Mouse (Mus musculus) neural tube, embryonic 14.5 days (tissue): ENCODE measurements around the gene Scfd2. TPM values are rescaled to one million over a fixed set of nuclear protein-coding genes. Genes with fewer than 3 reads are reported as not detected.

Experiments
- ATAC-seq: fragments of 200-750 bp; cut with Nextera tagmentation; 2 replicates; pipeline ENCODE4 v1.8.0; 2017; ENCODE audit warnings: low read depth, mild to moderate bottlenecking, moderate TSS enrichment, moderate library complexity
- H3K27ac ChIP-seq: fragments of 300-500 bp; sonication (generic); 2 replicates; pipeline ENCODE4 v1.5.1; 2014; ENCODE audit warnings: low read depth, mild to moderate bottlenecking, control low read depth, low read length, moderate library complexity, mixed read lengths
- H3K27me3 ChIP-seq: fragments of 300-500 bp; sonication (generic); 2 replicates; pipeline ENCODE4 v1.6.1; 2014; ENCODE audit warnings: low read length; ENCODE audit not compliant: control insufficient read depth, insufficient read depth
- H3K36me3 ChIP-seq: fragments of 300-500 bp; sonication (generic); 2 replicates; pipeline ENCODE4 v1.6.1; 2014; ENCODE audit warnings: low read length, mixed read lengths; ENCODE audit not compliant: control insufficient read depth, insufficient read depth
- H3K4me1 ChIP-seq: fragments of 300-500 bp; sonication (generic); 2 replicates; pipeline ENCODE4 v1.6.1; 2014; ENCODE audit warnings: low read length; ENCODE audit not compliant: control insufficient read depth, insufficient read depth
- H3K4me2 ChIP-seq: fragments of 300-500 bp; sonication (generic); 2 replicates; pipeline ENCODE4 v1.6.1; 2014; ENCODE audit warnings: mild to moderate bottlenecking, low read depth, low read length, control low read depth
- H3K4me3 ChIP-seq: fragments of 300-500 bp; sonication (generic); 2 replicates; pipeline ENCODE4 v1.5.1; 2014; ENCODE audit warnings: low read depth, low read length, control low read depth, mixed read lengths
- H3K9ac ChIP-seq: fragments of 300-500 bp; sonication (generic); replicated peaks from 2 replicates; pipeline ENCODE4 v1.6.1; 2014; ENCODE audit warnings: low read depth, mild to moderate bottlenecking, control low read depth, low read length, mixed read lengths
- H3K9me3 ChIP-seq: fragments of 300-500 bp; sonication (generic); 2 replicates; pipeline ENCODE4 v1.6.1; 2016; ENCODE audit warnings: low read length; ENCODE audit not compliant: control insufficient read depth
- WGBS: fragments of 180-500 bp; shearing (Covaris S2); extraction: QIAGEN DNeasy Blood & Tissue Kit; methylation state at CpG from one replicate; pipeline ENCODE4 v1.1.7; 2014; 5-methylcytosine and 5-hydroxymethylcytosine counted together
- polyA plus RNA-seq: library from polyadenylated mRNA; unstranded; fragments of >200 nt; fragmentation: Nextera tagmentation; extraction: Ambion mirVana; gene quantifications from 2 replicates; pipeline ENCODE4 v1.2.1, GENCODE M21; 2014

Gene Scfd2
- polyA plus RNA-seq, 1 experiment from 2014 or later, result 18.3 TPM

GRCm38 (mm10) chr5:74209640-74210039, 321.9 kb downstream of the Scfd2 start:
- Histone ChIP-seq H3K27me3 (no peaks in the 10 kb centered on the region), H3K9ac (no peak overlapping the region), H3K4me3 (no peak overlapping the region), H3K9me3 (no peaks in the 10 kb centered on the region), H3K4me1 (no peaks in the 10 kb centered on the region), H3K27ac (no peak overlapping the region), H3K4me2 (no peak overlapping the region), H3K36me3 (no peaks in the 10 kb centered on the region)
- 83% methylated on average over 4 of the region's 4 CpGs for WGBS
- no peak for ATAC-seq

GRCm38 (mm10) chr5:74208438-74208837, 323.1 kb downstream of the Scfd2 start:
- H3K4me2 ChIP-seq, result no peak overlapping the region
- no peaks in the 10 kb centered on the region for H3K36me3 ChIP-seq
- ATAC-seq, result no peak
- no peak overlapping the region for H3K27ac ChIP-seq
- no peaks in the 10 kb centered on the region for H3K9me3 ChIP-seq
- no peaks in the 10 kb centered on the region for H3K4me1 ChIP-seq
- H3K27me3 ChIP-seq, result no peaks in the 10 kb centered on the region
- no peak overlapping the region for H3K9ac ChIP-seq
- WGBS, result 71% methylated on average over 7 of the region's 7 CpGs
- no peak overlapping the region for H3K4me3 ChIP-seq

- Histone ChIP-seq H3K4me3 (no peak overlapping the region), H3K36me3 (no peaks in the 10 kb centered on the region), H3K9ac (no peak overlapping the region), H3K4me2 (no peak overlapping the region), H3K27me3 (no peaks in the 10 kb centered on the region), H3K9me3 (no peaks in the 10 kb centered on the region), H3K4me1 (no peaks in the 10 kb centered on the region), H3K27ac (no peak overlapping the region)
- WGBS, result 87% methylated on average over 3 of the region's 3 CpGs
- no peak for ATAC-seq
Observed at GRCm38 (mm10) chr5:74207209-74207608, 324.4 kb downstream of the Scfd2 start.

- ATAC-seq, result no peak
- 94% methylated on average over 7 of the region's 7 CpGs for WGBS
- H3K4me2 ChIP-seq, result no peak overlapping the region
- no peaks in the 10 kb centered on the region for H3K36me3 ChIP-seq
- H3K27ac ChIP-seq, result no peak overlapping the region
- no peaks in the 10 kb centered on the region for H3K9me3 ChIP-seq
- H3K4me3 ChIP-seq, result no peak overlapping the region
- H3K9ac ChIP-seq, result no peak overlapping the region
- H3K27me3 ChIP-seq, result no peaks in the 10 kb centered on the region
- no peaks in the 10 kb centered on the region for H3K4me1 ChIP-seq
Observed at GRCm38 (mm10) chr5:74206649-74207048, 324.9 kb downstream of the Scfd2 start.

- Histone ChIP-seq H3K4me3 (no peak overlapping the region), H3K4me2 (no peak overlapping the region), H3K27me3 (no peaks in the 10 kb centered on the region), H3K36me3 (no peaks in the 10 kb centered on the region), H3K27ac (no peak overlapping the region), H3K4me1 (no peaks in the 10 kb centered on the region), H3K9me3 (no peaks in the 10 kb centered on the region), H3K9ac (no peak overlapping the region)
- ATAC-seq, result no peak
- 82% methylated on average over 7 of the region's 7 CpGs for WGBS
Observed at GRCm38 (mm10) chr5:74206038-74206437, 325.5 kb downstream of the Scfd2 start.

- no peak overlapping the region for H3K9ac ChIP-seq
- no peaks in the 10 kb centered on the region for H3K9me3 ChIP-seq
- H3K4me1 ChIP-seq, result no peaks in the 10 kb centered on the region
- 12% methylated on average over 8 of the region's 8 CpGs for WGBS
- H3K4me3 ChIP-seq, result no peak overlapping the region
- no peaks in the 10 kb centered on the region for H3K27me3 ChIP-seq
- H3K36me3 ChIP-seq, result no peaks in the 10 kb centered on the region
- H3K4me2 ChIP-seq, result no peak overlapping the region
- peak; percentile 47; the same call in 1 of the 2 replicates for ATAC-seq
- no peak overlapping the region for H3K27ac ChIP-seq
Observed at GRCm38 (mm10) chr5:74205509-74205908, 326.1 kb downstream of the Scfd2 start.

- no peaks in the 10 kb centered on the region for H3K9me3 ChIP-seq
- 54% methylated on average over 5 of the region's 5 CpGs for WGBS
- H3K9ac ChIP-seq, result no peak overlapping the region
- ATAC-seq, result no peak
- H3K36me3 ChIP-seq, result no peaks in the 10 kb centered on the region
- no peaks in the 10 kb centered on the region for H3K4me1 ChIP-seq
- H3K4me2 ChIP-seq, result no peak overlapping the region
- no peak overlapping the region for H3K4me3 ChIP-seq
- H3K27ac ChIP-seq, result no peak overlapping the region
- H3K27me3 ChIP-seq, result no peaks in the 10 kb centered on the region
Observed at GRCm38 (mm10) chr5:74204465-74204864, 327.1 kb downstream of the Scfd2 start.

- H3K4me2 ChIP-seq, result no peak overlapping the region
- 83% methylated on average over 4 of the region's 4 CpGs for WGBS
- no peaks in the 10 kb centered on the region for H3K27me3 ChIP-seq
- H3K27ac ChIP-seq, result no peak overlapping the region
- no peaks in the 10 kb centered on the region for H3K9me3 ChIP-seq
- H3K4me3 ChIP-seq, result no peak overlapping the region
- H3K4me1 ChIP-seq, result peaks cover 1% of the 10 kb centered on the region; the same call in 1 of the 2 replicates
- no peak overlapping the region for H3K9ac ChIP-seq
- H3K36me3 ChIP-seq, result no peaks in the 10 kb centered on the region
- ATAC-seq, result no peak
Observed at GRCm38 (mm10) chr5:74202515-74202914, 329.0 kb downstream of the Scfd2 start.

- WGBS, result 44% methylated on average over 10 of the region's 10 CpGs
Observed at GRCm38 (mm10) chr5:74201570-74202357, 329.8 kb downstream of the Scfd2 start.

More at GRCm38 (mm10) chr5:74201570-74202357, 329.8 kb downstream of the Scfd2 start:
- Histone ChIP-seq H3K27me3 (no peaks in the 10 kb centered on the region), H3K27ac (no peak overlapping the region), H3K36me3 (no peaks in the 10 kb centered on the region), H3K9me3 (no peaks in the 10 kb centered on the region), H3K4me1 (peaks cover 6% of the 10 kb centered on the region; the same call in 1 of the 2 replicates), H3K4me3 (no peak overlapping the region), H3K4me2 (no peak overlapping the region), H3K9ac (no peak overlapping the region)
- ATAC-seq, result no peak
